Comparison of ENCODE assay signal across 23 mouse cellular contexts in genomic region chr6:96435545-96435944, GRCm38 (mm10).
"Had no signal": no experiment of that assay in that cellular context is flagged by ENCODE, and none has a peak within 500 bp of the region (broad histone marks: within the 10 kb centered on the region; RNA-seq: fewer than 3 reads in every experiment).

No protein-coding gene starts in this region.

- H3K9ac ChIP-seq: liver, embryonic 15.5 days; liver, postnatal 0 days; lung, embryonic 14.5 days; midbrain, embryonic 12.5 days; neural tube, embryonic 13.5 days; neural tube, embryonic 15.5 days; stomach, embryonic 15.5 days had no signal

- ATAC-seq: liver, postnatal 0 days; midbrain, embryonic 16.5 days had no signal

- DNase-seq: liver, postnatal 0 days; lung, embryonic 14.5 days; lung, postnatal 10 days; lung, postnatal 36 days; midbrain, embryonic 14.5 days; retina, postnatal 1 day; right cerebral cortex, adult 18-20 months; right cerebral cortex, postnatal 25 days; right cerebral cortex, postnatal 4 days; thymus, adult 2 months; thymus, postnatal 25 days; thymus, postnatal 4 days had no signal

- H3K4me1 ChIP-seq: liver, embryonic 15.5 days; megakaryocyte, embryonic 14.5 days; midbrain, embryonic 10.5 days; midbrain, embryonic 12.5 days; neural tube, embryonic 13.5 days; neural tube, embryonic 15.5 days; stomach, embryonic 15.5 days had no signal

- H3K4me3 ChIP-seq: liver, embryonic 15.5 days; megakaryocyte, embryonic 14.5 days; midbrain, embryonic 10.5 days; midbrain, embryonic 12.5 days; myocyte; neural tube, embryonic 13.5 days; neural tube, embryonic 15.5 days; stomach, embryonic 15.5 days had no signal

- H3K4me2 ChIP-seq: liver, embryonic 15.5 days; lung, embryonic 14.5 days; midbrain, embryonic 12.5 days; neural tube, embryonic 13.5 days; neural tube, embryonic 15.5 days; stomach, embryonic 15.5 days had no signal

- H3K9me3 ChIP-seq: liver, embryonic 15.5 days; midbrain, embryonic 10.5 days; midbrain, embryonic 12.5 days; neural tube, embryonic 13.5 days; neural tube, embryonic 15.5 days; stomach, embryonic 15.5 days had no signal

- H3K36me3 ChIP-seq: liver, embryonic 15.5 days; midbrain, embryonic 10.5 days; midbrain, embryonic 12.5 days; neural tube, embryonic 13.5 days; neural tube, embryonic 15.5 days; stomach, embryonic 15.5 days had no signal

- H3K27ac ChIP-seq: liver, embryonic 15.5 days; macrophage; midbrain, embryonic 10.5 days; midbrain, embryonic 12.5 days; neural tube, embryonic 13.5 days; neural tube, embryonic 15.5 days; stomach, embryonic 15.5 days; stomach, postnatal 0 days had no signal

- H3K27me3 ChIP-seq: liver, embryonic 15.5 days; megakaryocyte, embryonic 14.5 days; midbrain, embryonic 12.5 days; neural tube, embryonic 13.5 days; neural tube, embryonic 15.5 days; stomach, embryonic 15.5 days had no signal
